11 mouse cellular contexts compared by ENCODE assay signal in genomic region chr9:62452373-62452993, GRCm38 (mm10).
DNase-seq lines count a peak whose midpoint lies in the region; ATAC-seq and TF ChIP-seq lines count a peak whose summit lies in the region.
"Had no signal": no experiment of that assay in that cellular context is flagged by ENCODE, and none has a peak within 500 bp of the region (broad histone marks: within the 10 kb centered on the region; RNA-seq: fewer than 3 reads in every experiment).

No protein-coding gene starts in this region.

- TF ChIP-seq POLR2A in cerebellum, adult 2 months (IDR thresholded peaks at IDR 0.05; ENCODE audit: borderline replicate concordance, insufficient read depth, low read length): no peak

- H3K4me3 ChIP-seq in cerebellum, adult 2 months (replicated peaks; ENCODE audit: insufficient read depth, low read depth, low read length): no peak overlapping the region
- H3K4me3 ChIP-seq in heart, embryonic 14.5 days (ENCODE audit: control insufficient read depth in 1 of 2, insufficient read depth in 1 of 2, low read depth in 1 of 2, low read length in 2 of 2): no peak overlapping the region
- no peak overlapping the region for H3K4me3 ChIP-seq in midbrain, embryonic 10.5 days
- no peak overlapping the region for H3K4me3 ChIP-seq in midbrain, embryonic 14.5 days (replicated peaks; ENCODE audit: low read depth, low read length)
- H3K4me3 ChIP-seq in hindbrain, postnatal 0 days (ENCODE audit: low read length): no peak overlapping the region
- H3K4me3 ChIP-seq: embryonic facial prominence, embryonic 12.5 days had no signal

- TF ChIP-seq CTCF in cerebellum, adult 2 months (IDR thresholded peaks at IDR 0.05; ENCODE audit: borderline replicate concordance, insufficient read depth, low read depth, low read length): no peak
- no peak for TF ChIP-seq CTCF in hindbrain, postnatal 0 days (IDR thresholded peaks at IDR 0.05; ENCODE audit: low read depth)

- H3K27me3 ChIP-seq in cerebellum, adult 2 months (ENCODE audit: control insufficient read depth, insufficient read depth, low read length): no peaks in the 10 kb centered on the region
- no peaks in the 10 kb centered on the region for H3K27me3 ChIP-seq in heart, embryonic 14.5 days (ENCODE audit: control insufficient read depth, insufficient read depth, low read length)
- H3K27me3 ChIP-seq in midbrain, embryonic 10.5 days (ENCODE audit: low read depth, poor library complexity, severe bottlenecking): no peaks in the 10 kb centered on the region
- no peaks in the 10 kb centered on the region for H3K27me3 ChIP-seq in midbrain, embryonic 14.5 days (ENCODE audit: control insufficient read depth, insufficient read depth, low read length)
- no peaks in the 10 kb centered on the region for H3K27me3 ChIP-seq in hindbrain, postnatal 0 days (ENCODE audit: insufficient read depth, low read length)
- H3K27me3 ChIP-seq: embryonic facial prominence, embryonic 12.5 days had no signal

- 32% methylated on average over 8 of the region's 8 CpGs for WGBS in cerebellum, adult 2 months
- 81% methylated on average over 8 of the region's 8 CpGs for WGBS in heart, embryonic 14.5 days
- WGBS in midbrain, embryonic 10.5 days: 96% methylated on average over 8 of the region's 8 CpGs
- WGBS in midbrain, embryonic 14.5 days: 91% methylated on average over 8 of the region's 8 CpGs
- WGBS in hindbrain, postnatal 0 days: 89% methylated on average over 8 of the region's 8 CpGs

- H3K9me3 ChIP-seq in heart, embryonic 14.5 days (ENCODE audit: control insufficient read depth, low read length): no peaks in the 10 kb centered on the region
- H3K9me3 ChIP-seq in midbrain, embryonic 10.5 days (replicated peaks): 0 out of 2 replicates have a peak, but pooled peaks cover 3% of the 10 kb centered on the region
- no peaks in the 10 kb centered on the region for H3K9me3 ChIP-seq in midbrain, embryonic 14.5 days (ENCODE audit: control insufficient read depth, low read length)
- no peaks in the 10 kb centered on the region for H3K9me3 ChIP-seq in hindbrain, postnatal 0 days (ENCODE audit: low read length)
- H3K9me3 ChIP-seq: embryonic facial prominence, embryonic 12.5 days had no signal

- no peak for ATAC-seq in heart, embryonic 14.5 days (ENCODE audit: insufficient number of reproducible peaks, insufficient read depth, low FRiP score, low read depth)
- ATAC-seq in midbrain, embryonic 14.5 days (ENCODE audit: low FRiP score, low TSS enrichment): no peak
- ATAC-seq in hindbrain, postnatal 0 days: no peak
- ATAC-seq: liver, postnatal 0 days had no signal

- peak overlapping the region; percentile 79 for H3K27ac ChIP-seq in cerebellum, adult 2 months (ENCODE audit: insufficient read depth, low read length)
- H3K27ac ChIP-seq in heart, embryonic 14.5 days (replicated peaks in 1 of 2; ENCODE audit: control insufficient read depth in 1 of 2, insufficient read depth in 1 of 2, low read depth in 2 of 2, low read length in 2 of 2): peak overlapping the region in 1 of 2 experiments; percentile 85; a peak in 2 of 4 replicates
- H3K27ac ChIP-seq in midbrain, embryonic 10.5 days (replicated peaks): peak overlapping the region; percentile 47; the same call in 1 of the 2 replicates
- H3K27ac ChIP-seq in midbrain, embryonic 14.5 days (replicated peaks; ENCODE audit: low read depth, low read length): no peak overlapping the region
- H3K27ac ChIP-seq in hindbrain, postnatal 0 days: no peak overlapping the region
- H3K27ac ChIP-seq: embryonic facial prominence, embryonic 12.5 days had no signal

- intact Hi-C loops in heart, postnatal 25 days (cut with DNase I): loop anchor here (5.0 kb wide), 1 partner anchor 35 kb away; no protein-coding TSS in a partner anchor

- DNase-seq in cerebellum, adult 2 months: peak; percentile 64 to 67
- no peak for DNase-seq in cerebellum, adult 8-10 months
- DNase-seq in heart, postnatal 25 days (ENCODE audit: low spot score): no peak
- no peak for DNase-seq in midbrain, embryonic 10.5 days (ENCODE audit: low spot score)
- DNase-seq in midbrain, embryonic 14.5 days: no peak
- DNase-seq in hindbrain, postnatal 0 days (ENCODE audit: low spot score): no peak
- no peak for DNase-seq in thymus, adult 18-20 months
- DNase-seq: liver, postnatal 0 days; spleen, adult 18-20 months had no signal

- H3K9ac ChIP-seq in heart, embryonic 14.5 days (ENCODE audit: low read length): peak overlapping the region; percentile 9; the same call in 1 of the 2 replicates
- H3K9ac ChIP-seq in midbrain, embryonic 14.5 days (replicated peaks; ENCODE audit: low read length): no peak overlapping the region
- H3K9ac ChIP-seq in hindbrain, postnatal 0 days (replicated peaks; ENCODE audit: low read length): no peak overlapping the region
- H3K9ac ChIP-seq: embryonic facial prominence, embryonic 12.5 days; liver, postnatal 0 days had no signal

- no peak overlapping the region for H3K4me2 ChIP-seq in heart, embryonic 14.5 days (ENCODE audit: low read length)
- no peak overlapping the region for H3K4me2 ChIP-seq in midbrain, embryonic 14.5 days (ENCODE audit: low read length)
- H3K4me2 ChIP-seq in hindbrain, postnatal 0 days (ENCODE audit: low read depth, low read length): no peak overlapping the region
- H3K4me2 ChIP-seq: embryonic facial prominence, embryonic 12.5 days had no signal

- H3K4me1 ChIP-seq in cerebellum, adult 2 months (ENCODE audit: control insufficient read depth, insufficient read depth, low read length): peaks cover 55% of the 10 kb centered on the region
- peaks cover 51 to 56% of the 10 kb centered on the region in 2 experiments for H3K4me1 ChIP-seq in heart, embryonic 14.5 days (ENCODE audit: control insufficient read depth in 2 of 2, insufficient read depth in 2 of 2, low read length in 2 of 2)
- peaks cover 29% of the 10 kb centered on the region for H3K4me1 ChIP-seq in midbrain, embryonic 10.5 days
- 0 out of 2 replicates have a peak, but pooled peaks cover 7% of the 10 kb centered on the region for H3K4me1 ChIP-seq in midbrain, embryonic 14.5 days (ENCODE audit: control insufficient read depth, insufficient read depth, low read length)
- peaks cover 4% of the 10 kb centered on the region for H3K4me1 ChIP-seq in hindbrain, postnatal 0 days (ENCODE audit: insufficient read depth, low read length)

- H3K36me3 ChIP-seq in heart, embryonic 14.5 days (ENCODE audit: control insufficient read depth, insufficient read depth, low read length): no peaks in the 10 kb centered on the region
- H3K36me3 ChIP-seq in midbrain, embryonic 10.5 days: peaks cover 13% of the 10 kb centered on the region; the same call in 1 of the 2 replicates
- H3K36me3 ChIP-seq in midbrain, embryonic 14.5 days (ENCODE audit: control insufficient read depth, insufficient read depth, low read length): peaks cover 16% of the 10 kb centered on the region
- peaks cover 4% of the 10 kb centered on the region; the same call in 1 of the 2 replicates for H3K36me3 ChIP-seq in hindbrain, postnatal 0 days (ENCODE audit: insufficient read depth, low read length)

Comparison
In these comparisons a context has a peak if more than half of its experiments do, and no peak if none do; other contexts are left out.
1. DNase-seq: peak in cerebellum, adult 2 months (2 of 2); none in cerebellum, adult 8-10 months (single experiment), heart, postnatal 25 days (single experiment), midbrain, embryonic 10.5 days (single experiment), midbrain, embryonic 14.5 days (single experiment), hindbrain, postnatal 0 days (single experiment) and thymus, adult 18-20 months (0 of 2).
2. H3K27ac ChIP-seq: peak in cerebellum, adult 2 months (single experiment) and midbrain, embryonic 10.5 days (single experiment); none in midbrain, embryonic 14.5 days (single experiment) and hindbrain, postnatal 0 days (single experiment).